Mouse (Mus musculus) cortical plate, adult 2 months (tissue): ENCODE data around the gene Lrrc23.

Experiments
- CTCF ChIP-seq: fragments of 200-500 bp; IDR thresholded peaks from 2 replicates; pipeline ENCODE4 v1.5.1; 2011; ENCODE audit warnings: mild to moderate bottlenecking, control low read depth, low read length; ENCODE audit not compliant: insufficient read depth; ENCODE audit errors: extremely low read depth
- POLR2A ChIP-seq: fragments of 200-500 bp; IDR thresholded peaks from 2 replicates; pipeline ENCODE4 v1.6.1; 2011; ENCODE audit warnings: mild to moderate bottlenecking, low read length, control low read depth; ENCODE audit not compliant: insufficient read depth; ENCODE audit errors: extremely low read depth

- TF ChIP-seq POLR2A (no peak), CTCF (no peak)
These were observed 48.5 kb downstream of the Lrrc23 start for GRCm38 (mm10) chr6:124731038-124731437.
